Mouse (Mus musculus): Measurements from ENCODE around the gene Timeless.

DNA sequence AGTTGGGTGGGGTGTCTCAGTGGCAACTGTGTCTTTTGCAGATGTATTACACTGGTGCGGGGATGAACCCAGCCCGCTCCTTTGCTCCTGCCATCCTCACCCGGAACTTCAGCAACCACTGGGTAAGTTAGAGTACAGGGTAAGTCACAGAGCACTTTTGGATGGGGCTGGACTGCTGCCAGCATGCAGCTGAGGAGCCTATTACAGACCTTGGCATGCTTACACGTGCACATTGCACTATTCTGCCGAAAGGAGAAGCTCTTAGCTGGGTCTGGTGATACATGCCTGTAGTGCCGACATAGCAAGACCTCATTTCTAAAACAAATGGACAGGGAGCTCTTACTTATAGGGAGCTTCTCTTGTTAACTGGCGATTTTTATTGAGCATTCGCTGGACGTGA lies 4.3 kb upstream of the Timeless start:
- TF ChIP-seq ZNF384 (IDR thresholded peaks at IDR 0.05; ENCODE audit: low read depth, low read length) (no peak), HCFC1 (IDR thresholded peaks at IDR 0.05; ENCODE audit: borderline replicate concordance, insufficient read depth, low read length) (no peak), CHD2 (IDR thresholded peaks at IDR 0.05; ENCODE audit: low read depth, low read length) (no peak), ZC3H11A (IDR thresholded peaks at IDR 0.05; ENCODE audit: borderline replicate concordance, low read depth, low read length) (no peak)
